Mouse (Mus musculus) C2C12 (cell line): Measurements from ENCODE around the gene Zmat3.

Source experiments
- CEBPB ChIP-seq: IDR thresholded peaks from one replicate; pipeline ENCODE4 v1.6.1; 2011; ENCODE audit warnings: low read depth, mild to moderate bottlenecking, control low read depth, moderate library complexity
- CTCF ChIP-seq: IDR thresholded peaks from one replicate; pipeline ENCODE4 v1.5.1; 2011; ENCODE audit not compliant: control insufficient read depth, insufficient read depth, insufficient read length
- FOSL1 ChIP-seq: IDR thresholded peaks from one replicate; pipeline ENCODE4 v1.8.0; 2011; ENCODE audit warnings: mild to moderate bottlenecking, low read length; ENCODE audit not compliant: poor library complexity, insufficient read depth, severe bottlenecking
- MAX ChIP-seq: IDR thresholded peaks from one replicate; pipeline ENCODE4 v1.6.1; 2011; ENCODE audit warnings: mild to moderate bottlenecking, control low read depth
- MYOD1 ChIP-seq: IDR thresholded peaks from one replicate; pipeline ENCODE4 v1.6.1; 2011; ENCODE audit warnings: low read depth; ENCODE audit not compliant: control insufficient read depth, insufficient read length
- MYOG ChIP-seq: IDR thresholded peaks from one replicate; pipeline ENCODE4 v1.6.1; 2011; ENCODE audit not compliant: control insufficient read depth, insufficient read length; ENCODE audit errors: extremely low read depth
- USF1 ChIP-seq: IDR thresholded peaks from one replicate; pipeline ENCODE4 v1.6.1; 2011; ENCODE audit warnings: low read depth, mild to moderate bottlenecking, control low read depth, moderate library complexity

DNA sequence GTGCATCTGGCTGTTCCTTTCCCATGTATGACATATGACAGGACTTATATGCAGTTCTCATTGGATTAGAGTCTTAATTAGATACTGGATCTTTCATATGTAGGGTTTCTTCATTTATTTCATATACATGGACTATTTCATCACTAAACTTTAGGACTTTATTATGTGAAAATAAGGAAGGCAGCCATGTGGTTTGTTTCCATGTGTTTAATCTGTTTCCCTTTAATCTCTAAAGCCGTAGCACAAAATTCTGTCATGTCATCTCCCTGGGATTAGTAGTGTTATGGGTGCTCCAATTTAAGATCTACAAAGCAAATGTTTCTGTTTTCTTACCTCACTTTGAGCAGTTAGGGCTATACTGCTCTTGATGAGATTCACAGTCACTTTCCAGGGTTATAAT is 39.9 kb upstream of the Zmat3 start:
- TF ChIP-seq CTCF (no peak), MAX (no peak), MYOG (no peak), FOSL1 (no peak), USF1 (no peak), CEBPB (no peak), MYOD1 (no peak)
